Mouse (Mus musculus): ENCODE measurements around the gene Fyb2.
"Not testable (repeated sequence)": the region's sequence is repeated elsewhere in the genome, so short reads cannot be mapped to it uniquely, and the experiment has no call there.

Gene Fyb2

DNA sequence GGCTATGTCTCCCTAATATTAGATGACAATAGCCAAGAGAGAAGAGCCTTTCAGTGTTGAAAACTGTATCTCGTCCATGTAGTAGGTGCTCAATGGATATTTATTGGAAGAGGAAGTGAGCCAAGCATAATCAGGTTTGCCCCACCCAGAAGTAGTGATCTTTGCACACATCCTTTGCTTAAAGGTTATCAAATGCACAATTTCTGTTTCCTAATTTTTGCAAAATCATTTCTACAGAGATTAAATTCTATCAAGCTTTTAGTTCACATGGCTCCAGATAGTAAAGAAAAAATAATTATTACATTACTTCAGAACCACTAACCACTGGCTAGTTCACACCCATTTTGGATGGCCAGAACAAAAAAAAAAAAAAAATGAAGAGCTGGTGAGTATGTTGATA lies 28.6 kb downstream of the Fyb2 start:
- DNase-seq (ENCODE audit: low spot score), result no peak

DNA sequence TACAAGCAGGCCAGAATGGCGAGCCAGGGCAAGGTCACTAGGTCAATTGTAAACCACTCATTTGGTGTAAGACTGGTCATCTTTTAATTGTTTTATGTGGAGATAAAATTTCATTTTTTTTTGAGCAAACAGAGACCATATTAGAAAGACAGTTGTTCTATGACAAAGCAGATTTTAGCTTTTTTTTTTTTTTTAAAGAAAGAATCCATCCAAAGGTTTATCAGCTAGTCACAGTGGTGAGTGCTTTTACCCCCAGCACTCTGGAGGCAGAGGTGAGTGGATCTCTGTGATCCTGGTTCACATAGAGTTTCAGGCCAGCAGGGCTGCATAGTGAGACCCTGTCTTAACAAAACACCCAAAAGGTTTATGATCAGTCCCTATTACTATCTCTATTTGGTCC lies 31.2 kb downstream of the Fyb2 start:
- no peak for DNase-seq (ENCODE audit: low spot score)

DNA sequence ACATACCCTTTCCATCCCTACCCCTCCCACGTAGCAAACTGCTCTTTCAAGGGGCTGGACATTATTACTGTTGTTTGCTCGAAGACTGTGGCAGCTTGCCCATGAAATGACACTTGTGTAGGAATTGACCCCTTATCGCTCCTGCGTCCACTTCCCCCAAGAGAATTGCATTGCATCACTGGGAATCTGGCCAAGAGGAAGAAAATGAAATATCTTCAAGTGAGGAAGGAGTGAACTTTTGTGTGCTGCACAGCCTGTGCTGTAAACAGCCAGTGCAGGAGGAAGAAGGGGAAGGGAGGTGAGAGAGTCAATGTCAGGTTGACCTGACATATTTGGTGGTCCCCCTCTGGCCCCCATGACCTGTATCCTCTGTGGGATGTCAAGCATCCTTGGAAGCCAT lies 35.6 kb downstream of the Fyb2 start:
- no peak for DNase-seq (ENCODE audit: low spot score)

DNA sequence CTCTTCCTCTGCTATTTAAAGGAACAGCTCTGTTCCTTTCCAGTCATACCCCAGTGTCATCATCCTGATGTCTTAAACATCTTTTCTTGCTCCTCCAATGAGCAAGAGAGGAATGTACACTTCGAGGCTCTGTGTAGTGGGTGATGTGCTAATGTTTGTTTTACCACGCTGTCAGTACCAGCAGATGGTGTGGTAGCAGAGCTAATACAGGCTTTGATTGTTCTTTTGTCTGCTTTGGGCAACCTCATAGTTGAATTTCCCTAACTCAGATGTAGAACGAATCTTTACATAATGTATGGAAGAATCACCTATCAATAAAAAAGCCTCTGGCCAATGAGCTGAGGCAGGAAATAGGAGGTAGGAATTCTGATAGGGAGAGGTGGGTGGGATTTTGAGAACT lies 36.0 kb downstream of the Fyb2 start:
- DNase-seq (ENCODE audit: low spot score), result peak; percentile 3

DNA sequence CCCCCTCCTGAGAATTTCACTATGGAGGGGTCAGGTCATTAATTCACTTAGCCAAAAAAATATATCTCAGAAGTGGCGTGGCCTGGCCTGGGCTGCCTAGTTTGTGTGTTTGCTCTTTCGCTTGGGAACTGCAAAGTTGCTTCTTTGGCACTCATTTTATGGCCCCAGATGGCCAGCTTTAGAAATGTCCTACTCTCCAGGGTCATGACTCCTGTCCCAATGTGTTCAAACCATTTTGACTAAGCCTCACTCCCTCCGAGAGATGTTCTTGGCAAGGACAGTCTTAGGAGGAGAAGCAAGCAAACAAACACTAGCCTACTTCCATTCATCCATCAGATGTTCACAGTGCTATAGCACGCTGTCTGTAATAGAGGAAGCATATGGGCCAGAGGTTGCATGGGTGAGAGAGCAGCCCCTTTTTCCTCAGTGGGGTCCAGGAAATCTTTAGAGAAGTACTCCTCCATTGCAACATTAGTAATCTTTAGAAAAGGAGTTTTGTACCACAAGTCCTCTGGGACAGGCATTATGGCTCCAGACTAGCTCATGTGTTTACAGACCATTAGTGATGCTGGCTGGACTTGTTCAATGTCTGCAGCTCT lies 38.1 kb downstream of the Fyb2 start:
- no peak for DNase-seq (ENCODE audit: low spot score)

DNA sequence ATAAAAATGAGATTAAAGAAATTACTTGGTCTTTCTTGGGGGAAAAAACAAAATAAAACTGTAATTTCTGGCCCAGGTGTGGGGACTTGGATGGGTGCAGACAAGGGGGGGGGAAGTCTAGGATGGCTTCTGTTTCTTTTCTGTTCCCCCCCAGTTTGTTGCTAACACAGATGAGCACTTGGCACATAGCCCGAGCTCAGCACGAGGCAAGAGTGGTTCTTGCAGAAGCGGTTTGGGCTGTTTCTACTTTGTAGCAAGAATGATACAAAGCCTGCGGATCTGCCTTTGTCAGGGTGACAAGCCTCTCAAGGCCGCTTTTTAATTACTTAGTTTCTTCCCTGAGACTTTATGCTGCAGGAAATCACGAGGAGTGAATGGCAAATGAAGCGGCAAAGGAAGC lies 43.4 kb downstream of the Fyb2 start:
- DNase-seq (ENCODE audit: low spot score), result no peak

DNA sequence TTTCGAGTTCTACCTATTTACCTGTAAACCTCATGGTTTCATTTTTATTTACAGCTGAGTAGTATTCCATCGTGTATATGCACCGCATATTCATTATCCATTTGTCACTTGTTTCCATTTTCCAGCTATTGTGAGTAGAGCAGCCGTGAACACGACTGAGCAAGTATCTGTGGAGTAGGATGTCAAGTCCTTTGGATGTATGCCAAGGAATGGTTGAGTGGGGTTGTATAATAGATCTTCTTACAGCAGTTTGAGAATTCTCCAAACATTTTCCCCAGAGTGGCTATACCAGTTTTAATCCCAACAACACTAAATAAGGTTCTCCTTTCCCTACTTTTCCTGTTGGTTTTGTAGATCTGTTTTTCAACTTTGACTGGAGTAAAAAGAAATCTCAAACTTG lies 48.2 kb downstream of the Fyb2 start:
- DNase-seq (ENCODE audit: low spot score), result no peak

DNA sequence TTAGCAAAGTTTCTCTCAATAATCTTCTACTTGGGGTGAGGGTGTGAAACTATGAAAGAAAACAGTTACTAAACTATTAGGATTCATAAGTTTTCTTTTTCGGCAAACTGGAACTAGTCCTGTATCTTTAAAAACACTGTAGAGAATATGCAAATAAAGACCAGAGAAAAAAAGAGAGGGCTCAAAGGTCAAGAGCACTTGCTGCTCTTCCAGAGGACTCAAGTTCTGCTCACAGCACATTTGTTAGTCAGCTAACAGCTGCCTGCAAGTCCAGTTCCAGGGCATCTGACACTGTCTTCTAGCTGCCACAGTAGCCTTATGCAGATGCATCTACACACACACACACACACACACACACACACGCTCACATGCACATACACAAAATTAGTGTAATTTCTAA lies 59.4 kb downstream of the Fyb2 start:
- DNase-seq (ENCODE audit: low spot score), result no peak

DNA sequence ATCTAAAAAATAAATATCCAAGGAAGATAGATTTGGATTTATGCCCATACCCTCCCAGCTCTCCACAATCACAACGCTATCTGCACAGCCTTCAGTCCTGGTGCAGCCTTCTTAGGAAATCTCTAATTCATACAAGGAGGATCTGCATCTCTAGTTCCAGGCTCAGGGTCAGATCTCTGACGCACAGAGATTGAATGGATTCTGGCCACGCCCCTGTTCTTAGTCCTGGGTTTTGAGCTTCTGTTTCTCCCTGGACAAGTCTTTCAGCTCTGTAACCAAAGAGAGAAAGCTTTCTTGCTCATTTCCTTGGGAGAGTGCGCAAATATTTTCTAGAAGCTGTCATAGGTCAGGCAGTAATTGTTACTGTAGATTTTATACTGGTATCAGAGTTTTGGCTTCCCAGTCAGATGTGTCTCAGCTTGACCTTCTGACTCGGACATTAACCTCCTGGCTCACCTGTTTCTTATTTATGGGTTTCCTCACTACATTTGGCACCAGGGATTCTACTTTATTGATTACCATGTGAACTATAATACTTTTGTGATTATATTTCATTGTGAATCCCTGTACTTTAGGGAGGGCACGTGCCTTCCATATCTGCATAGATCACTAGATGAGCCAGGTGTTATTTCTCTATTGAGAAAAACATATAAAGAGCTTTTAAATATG lies 62.0 kb downstream of the Fyb2 start:
- DNase-seq (ENCODE audit: low spot score), result no peak

DNA sequence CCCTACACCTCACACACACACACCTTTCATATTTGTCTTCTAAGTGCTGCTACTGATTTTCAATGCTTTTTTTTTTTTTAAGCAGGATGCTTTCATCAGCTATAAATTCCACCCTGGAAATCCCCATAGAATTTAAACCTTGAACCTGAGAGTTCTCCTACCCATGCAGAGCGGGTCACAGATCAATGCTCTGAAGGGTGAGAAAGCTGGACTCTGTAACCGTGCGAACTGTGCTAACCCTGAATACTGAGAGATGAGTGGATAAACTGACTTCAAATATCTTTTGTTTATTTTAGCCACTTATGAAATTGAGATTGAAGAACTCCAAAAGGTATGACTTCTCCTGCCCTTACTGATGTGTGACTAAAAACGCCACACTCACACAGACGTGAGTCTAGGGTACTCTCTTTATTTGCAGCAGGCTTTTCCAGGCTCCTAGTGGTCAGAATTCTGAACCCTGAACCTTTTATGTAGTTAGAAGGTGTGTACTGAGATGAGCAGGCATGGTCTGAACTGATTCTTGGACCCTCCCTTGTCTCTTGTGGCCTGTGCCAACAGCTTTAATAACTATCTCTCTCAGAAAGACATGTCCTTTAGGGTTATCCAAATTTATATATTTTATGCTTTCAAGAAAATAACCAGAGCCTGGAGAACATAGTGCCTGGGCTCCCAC lies 72.8 kb downstream of the Fyb2 start:
- no peak for DNase-seq (ENCODE audit: low spot score)

DNA sequence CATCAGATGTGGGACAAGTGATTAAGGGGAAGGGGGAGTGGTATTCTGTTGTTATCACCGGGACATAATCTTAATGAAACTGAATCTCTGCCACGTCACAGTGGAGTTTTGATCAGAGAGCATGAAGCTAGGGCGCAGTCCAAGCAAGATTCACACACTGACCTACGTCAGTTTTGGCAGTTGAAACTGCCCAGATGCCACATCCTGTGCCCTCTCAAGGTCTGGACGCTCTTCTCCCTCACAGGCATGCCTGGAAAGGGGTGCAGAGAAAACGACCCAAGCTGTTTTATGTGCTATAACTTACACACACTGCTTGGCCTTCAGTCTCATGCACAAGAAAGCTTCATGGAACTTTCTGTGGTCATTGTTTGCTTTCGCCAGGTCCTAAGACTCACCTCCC lies 74.4 kb downstream of the Fyb2 start:
- DNase-seq (ENCODE audit: low spot score), result no peak

DNA sequence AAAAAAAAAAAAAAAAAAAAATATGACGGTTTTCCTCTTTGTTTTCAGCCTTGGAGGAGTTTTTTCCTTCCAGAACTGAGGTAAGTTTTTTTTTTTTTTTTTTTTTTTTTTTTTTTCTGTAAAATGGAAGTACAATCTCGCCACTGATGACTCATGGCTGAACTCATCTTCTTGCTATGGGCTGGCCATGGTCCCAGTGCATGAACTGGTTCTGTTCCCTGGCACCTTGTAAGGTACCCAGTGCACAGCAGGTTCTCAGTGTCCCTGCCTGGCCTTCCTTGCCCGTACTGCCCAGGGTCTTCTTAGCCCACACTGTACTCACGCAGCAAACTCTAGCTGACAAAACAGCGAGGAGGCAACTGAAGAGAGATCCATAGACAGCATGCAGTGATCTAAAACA lies 74.8 kb downstream of the Fyb2 start:
- DNase-seq (ENCODE audit: low spot score), result no peak

DNA sequence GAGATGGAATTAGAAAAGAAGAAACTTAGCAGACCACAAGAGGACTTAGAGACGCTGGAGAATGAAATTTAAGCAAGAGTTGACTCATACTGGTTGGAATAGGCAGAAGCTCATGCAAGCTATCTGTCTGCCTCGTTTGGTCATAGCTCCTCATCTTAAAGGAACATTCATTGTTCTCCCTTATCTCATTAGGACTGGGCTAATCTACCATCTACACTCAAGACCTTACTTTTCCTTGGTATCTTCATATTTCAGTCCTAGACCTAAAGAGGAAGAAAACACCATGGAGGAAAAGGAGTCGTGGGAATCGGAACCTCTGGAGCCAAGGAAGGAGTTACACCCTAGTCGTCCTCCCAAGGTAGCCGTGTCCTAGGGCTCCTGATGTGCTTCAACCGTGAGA lies 75.5 kb downstream of the Fyb2 start:
- DNase-seq (ENCODE audit: low spot score), result no peak

DNA sequence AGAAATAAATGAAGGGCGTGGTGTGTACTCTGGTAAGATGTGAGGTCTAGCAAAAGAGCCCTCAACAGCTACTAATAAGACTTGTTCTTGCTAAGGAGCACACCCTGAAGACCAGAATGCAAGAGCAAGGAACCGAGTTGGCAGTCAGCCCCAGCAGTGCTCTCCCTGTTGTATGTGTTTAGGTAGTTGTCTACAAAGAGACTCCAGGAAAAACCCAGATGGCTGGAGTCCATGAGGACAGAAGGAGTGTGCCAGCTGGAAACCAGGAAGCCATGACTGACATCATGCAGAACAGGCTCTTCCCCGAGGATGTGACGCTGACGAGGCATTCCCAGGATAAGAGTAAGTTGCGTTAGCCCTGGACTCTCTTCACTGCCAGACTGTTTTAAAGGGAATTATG lies 76.8 kb downstream of the Fyb2 start:
- DNase-seq (ENCODE audit: low spot score), result no peak

DNA sequence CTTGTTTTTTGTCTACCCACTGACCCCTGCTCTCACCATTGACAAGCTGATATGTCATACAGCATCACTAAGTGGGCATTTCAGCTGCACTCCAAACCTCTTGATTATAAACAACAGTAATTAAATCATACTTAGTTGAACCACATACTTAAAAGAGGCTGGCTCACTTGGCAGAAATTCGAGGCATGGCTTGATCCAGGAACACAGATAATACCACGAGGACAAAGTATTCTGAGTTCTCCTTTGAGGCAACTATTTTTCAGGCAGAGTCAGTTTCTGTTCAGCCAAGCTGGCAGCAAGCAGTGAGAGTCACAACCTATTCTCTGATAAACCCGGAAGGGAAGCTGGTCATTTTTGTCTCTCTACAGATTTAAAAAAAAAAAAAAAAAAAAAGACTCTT lies 77.4 kb downstream of the Fyb2 start:
- DNase-seq (ENCODE audit: low spot score), result no peak

DNA sequence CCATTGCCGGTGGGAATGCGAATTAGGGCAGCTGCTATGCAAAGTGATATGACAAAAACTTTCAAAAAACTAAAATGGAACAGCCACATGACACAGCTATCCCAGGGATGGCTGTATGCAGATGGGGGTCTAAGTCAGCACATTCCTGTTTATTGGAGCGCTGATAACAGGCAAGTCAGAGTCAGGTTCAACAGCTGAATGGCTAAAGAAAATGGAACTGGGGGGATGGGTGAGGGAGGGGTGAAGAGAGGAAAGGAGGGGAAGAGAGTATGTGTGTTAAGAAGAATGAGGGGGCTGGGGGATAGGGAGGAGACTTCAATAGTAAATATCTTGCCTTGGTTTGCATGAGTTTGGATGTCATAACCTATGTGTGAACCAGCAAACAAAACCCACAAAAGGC lies 79.0 kb downstream of the Fyb2 start:
- no peak for DNase-seq (ENCODE audit: low spot score)

DNA sequence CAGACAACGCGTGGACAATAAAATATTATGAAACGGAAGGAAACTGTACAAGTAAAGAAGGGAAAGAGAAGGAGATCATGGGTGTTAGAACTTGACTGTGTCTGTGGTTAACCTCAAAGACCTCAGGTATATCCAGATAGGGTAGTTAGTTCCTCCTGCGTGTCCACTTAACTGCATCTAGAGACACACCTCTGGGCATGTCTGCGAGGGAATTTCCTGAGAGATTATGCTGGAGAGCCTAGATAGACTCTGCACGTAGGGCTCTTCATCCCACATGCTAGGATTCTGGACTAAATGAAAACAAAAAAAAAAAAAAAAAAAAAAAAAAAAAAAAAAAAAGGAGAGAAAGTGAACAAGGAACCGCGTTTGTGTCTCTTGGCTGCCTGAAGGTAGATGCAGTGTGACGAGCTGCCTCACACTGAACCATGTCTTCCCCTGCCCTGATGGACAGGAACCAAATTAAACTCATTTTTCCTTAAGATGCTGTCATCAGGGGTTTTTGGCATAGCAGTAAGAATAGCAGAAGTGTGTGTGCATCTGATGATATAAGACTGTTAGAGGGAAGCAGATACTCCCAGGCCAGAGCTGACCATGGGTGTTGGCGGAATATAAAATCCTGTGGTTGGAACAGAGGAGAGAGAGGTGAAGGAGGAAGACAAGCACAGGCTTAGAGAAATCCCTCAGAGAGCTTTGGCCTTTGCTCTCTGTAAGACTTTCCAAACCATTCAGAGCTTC lies 80.1 kb downstream of the Fyb2 start:
- DNase-seq (ENCODE audit: low spot score), result no peak

DNA sequence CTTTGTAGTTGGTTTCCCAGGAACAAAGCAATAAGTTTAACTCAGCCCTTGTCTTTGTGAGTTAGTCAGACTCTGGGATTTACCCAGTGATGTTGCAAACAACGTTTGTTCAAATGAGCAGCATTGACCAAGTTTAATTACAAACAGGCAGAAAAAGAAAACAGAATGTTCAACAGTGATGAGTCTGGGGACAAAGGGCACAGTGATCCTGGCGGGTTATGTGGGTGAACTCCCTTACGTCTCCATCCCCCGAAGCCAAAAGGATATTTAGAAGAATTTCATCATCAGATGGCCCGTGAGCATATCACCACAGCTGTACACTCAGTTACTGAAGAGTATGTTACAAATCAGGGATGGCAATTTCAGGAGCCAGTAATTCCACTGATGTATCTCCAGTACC lies 86.4 kb downstream of the Fyb2 start:
- no peak for DNase-seq (ENCODE audit: low spot score)

DNA sequence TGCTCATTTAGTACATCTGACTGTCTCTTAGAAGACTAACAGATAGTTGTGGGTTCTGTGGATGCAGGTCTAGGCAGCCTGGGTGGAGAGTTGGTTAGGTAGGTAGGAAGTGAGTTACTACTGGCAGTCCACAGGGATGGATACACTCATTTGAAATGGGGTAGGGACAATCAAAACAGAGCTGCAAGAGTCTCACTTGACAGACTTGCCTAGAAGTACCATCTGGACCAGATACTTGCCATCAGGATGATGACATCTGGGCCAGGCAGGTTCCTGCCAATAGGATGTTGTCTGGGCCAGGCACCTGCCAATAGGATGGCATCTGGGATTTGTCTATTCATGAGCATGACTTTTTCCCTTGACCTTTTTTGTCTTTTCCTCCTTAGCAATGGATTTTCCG lies 88.5 kb downstream of the Fyb2 start:
- DNase-seq (ENCODE audit: low spot score), result no peak

DNA sequence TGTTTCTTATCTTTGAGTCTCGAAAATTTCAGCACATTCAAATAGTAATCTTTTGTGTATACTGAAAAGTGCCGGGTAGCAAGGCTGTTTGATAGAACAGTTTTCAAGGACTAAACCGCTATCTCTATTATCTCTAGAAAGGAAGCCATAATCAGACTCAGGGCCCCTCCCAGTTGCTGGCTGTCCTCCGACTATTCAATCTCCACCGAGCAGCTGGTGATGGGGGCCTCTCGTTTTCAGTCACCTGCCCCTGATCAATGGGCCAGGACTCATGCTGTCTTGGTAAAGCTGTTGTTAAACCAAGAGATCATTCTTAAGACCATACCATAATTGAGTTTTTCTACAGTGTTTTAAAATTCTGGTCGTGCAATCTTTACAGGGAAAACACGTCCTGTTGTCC lies 90.9 kb downstream of the Fyb2 start:
- no peak for DNase-seq (ENCODE audit: low spot score)

DNA sequence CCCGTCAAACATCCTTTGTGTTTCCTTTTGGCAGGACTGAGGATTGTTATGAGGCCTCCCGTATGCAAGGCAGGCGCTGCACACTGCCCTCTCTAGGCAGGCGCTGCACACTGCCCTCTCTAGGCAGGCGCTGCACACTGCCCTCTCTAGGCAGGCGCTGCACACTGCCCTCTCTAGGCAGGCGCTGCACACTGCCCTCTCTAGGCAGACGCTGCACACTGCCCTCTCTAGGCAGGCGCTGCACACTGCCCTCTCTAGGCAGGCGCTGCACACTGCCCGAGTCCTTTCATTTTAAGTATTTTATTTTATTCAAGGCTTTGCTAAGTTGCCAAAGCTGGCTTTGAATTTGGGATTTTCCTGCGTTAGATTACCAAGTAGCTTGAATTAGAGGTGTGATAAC lies 91.4 kb downstream of the Fyb2 start:
- not testable (repeated sequence) for DNase-seq (ENCODE audit: low spot score)

DNA sequence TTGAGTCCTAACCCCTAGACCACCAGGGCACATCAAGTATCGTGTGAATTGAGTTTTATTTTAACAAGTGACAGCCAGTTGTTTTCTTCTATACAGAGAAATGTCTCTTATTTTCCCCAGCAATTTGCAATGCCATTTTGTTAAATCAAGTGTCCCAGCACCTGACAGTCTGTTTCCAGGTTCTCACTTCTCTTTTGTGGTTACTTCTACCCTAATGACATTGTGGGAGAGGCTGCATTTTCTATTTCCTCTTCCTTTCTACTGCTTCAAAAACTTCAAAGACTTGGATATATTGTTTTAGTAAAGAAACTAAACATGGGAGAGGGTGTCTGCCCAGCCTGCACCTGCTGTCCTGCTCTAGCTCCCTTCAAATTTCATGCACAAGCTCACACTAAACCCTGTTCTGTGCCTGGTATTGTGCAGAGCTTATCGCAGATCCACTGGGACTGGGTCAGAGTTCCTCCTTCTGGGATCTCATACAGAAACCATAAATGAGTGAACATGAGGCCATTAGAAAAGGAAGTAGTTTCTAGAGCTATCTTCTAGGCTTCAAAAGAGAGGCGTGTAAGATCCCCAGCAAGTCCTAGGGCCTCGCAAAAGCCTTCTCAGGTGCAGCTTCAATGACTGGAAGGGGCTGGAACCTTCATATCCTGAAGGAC lies 94.2 kb downstream of the Fyb2 start:
- no peak for DNase-seq (ENCODE audit: low spot score)

DNA sequence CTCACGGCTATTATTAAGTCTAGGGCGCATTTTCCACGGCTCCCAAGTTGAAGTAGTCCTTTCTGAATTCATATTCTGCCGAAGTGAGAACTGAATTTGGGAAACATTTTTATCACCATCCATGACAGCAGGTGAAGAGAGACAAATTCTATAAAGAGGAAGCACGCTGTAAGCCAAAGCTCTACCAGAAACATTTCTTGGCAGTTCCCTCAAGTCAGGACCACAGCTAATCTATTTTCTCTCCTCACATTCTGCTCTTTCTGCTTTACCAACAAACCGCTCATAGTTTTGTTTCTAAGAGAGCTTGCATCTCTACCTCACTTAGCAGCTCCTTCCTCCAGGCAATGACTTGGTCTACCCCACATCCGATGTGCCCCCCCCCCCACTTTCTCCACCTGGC lies 100.5 kb downstream of the Fyb2 start:
- no peak for DNase-seq (ENCODE audit: low spot score)
